Mouse (Mus musculus) midbrain, embryonic 12.5 days (tissue): ENCODE results near the gene Acer3. TPM values are rescaled to one million over a fixed set of nuclear protein-coding genes. Genes with fewer than 3 reads are reported as not detected.

Source experiments
- ATAC-seq: fragments of 200-750 bp; cut with Nextera tagmentation; 2 replicates; pipeline ENCODE4 v1.8.0; 2017; ENCODE audit warnings: low read depth, moderate TSS enrichment, moderate library complexity; ENCODE audit not compliant: low FRiP score
- H3K27ac ChIP-seq: fragments of 300-500 bp; sonication (generic); replicated peaks from 2 replicates; pipeline ENCODE4 v1.5.1; 2016; ENCODE audit warnings: mild to moderate bottlenecking
- H3K27me3 ChIP-seq: fragments of 300-500 bp; sonication (generic); 2 replicates; pipeline ENCODE4 v1.6.1; 2016; ENCODE audit warnings: mild to moderate bottlenecking
- H3K36me3 ChIP-seq: fragments of 300-500 bp; sonication (generic); 2 replicates; pipeline ENCODE4 v1.6.1; 2016
- H3K4me1 ChIP-seq: fragments of 300-500 bp; sonication (generic); 2 replicates; pipeline ENCODE4 v1.6.1; 2016
- H3K4me2 ChIP-seq: fragments of 300-500 bp; sonication (generic); replicated peaks from 2 replicates; pipeline ENCODE4 v1.6.1; 2016; ENCODE audit warnings: mild to moderate bottlenecking, moderate library complexity
- H3K4me3 ChIP-seq: fragments of 300-500 bp; sonication (generic); 2 replicates; pipeline ENCODE4 v1.5.1; 2016; ENCODE audit warnings: mild to moderate bottlenecking
- H3K9ac ChIP-seq: fragments of 300-500 bp; sonication (generic); replicated peaks from 2 replicates; pipeline ENCODE4 v1.6.1; 2016; ENCODE audit warnings: mild to moderate bottlenecking, moderate library complexity
- H3K9me3 ChIP-seq: fragments of 300-500 bp; sonication (generic); 2 replicates; pipeline ENCODE4 v1.6.1; 2016; ENCODE audit warnings: mild to moderate bottlenecking
- WGBS: fragments of 180-500 bp; shearing (Covaris S2); methylation state at CpG from one replicate; pipeline ENCODE4 v1.1.7; 2016; 5-methylcytosine and 5-hydroxymethylcytosine counted together
- polyA plus RNA-seq: library from polyadenylated mRNA; unstranded; fragments of >200 nt; fragmentation: Nextera tagmentation; extraction: Ambion mirVana; gene quantifications from 2 replicates; pipeline ENCODE4 v1.2.1, GENCODE M21; 2016

The Acer3 gene
- polyA plus RNA-seq, 1 experiment from 2014 or later = 16.0 TPM

DNA sequence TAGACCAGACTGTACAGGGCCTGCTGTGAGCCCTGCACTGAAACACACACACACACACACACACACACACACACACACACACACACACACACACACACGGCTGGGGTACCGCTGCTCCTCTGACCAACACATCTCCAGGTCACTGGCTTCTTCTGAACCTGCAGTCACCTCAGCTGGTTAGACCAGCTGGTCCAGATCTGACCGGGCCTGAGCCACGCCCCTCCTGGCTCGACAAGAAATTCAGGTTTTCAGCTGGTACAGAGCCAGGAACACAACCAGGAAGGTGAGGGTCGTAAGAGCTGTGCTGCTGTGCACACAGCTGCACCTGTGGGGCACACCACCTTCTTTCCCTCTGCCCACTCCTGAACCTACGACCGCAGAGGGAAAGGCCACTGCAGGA is 162.5 kb downstream of the Acer3 start:
- Histone ChIP-seq H3K9ac (no peak overlapping the region), H3K4me1 (peaks cover 9% of the 10 kb centered on the region; the same call in 1 of the 2 replicates)

DNA sequence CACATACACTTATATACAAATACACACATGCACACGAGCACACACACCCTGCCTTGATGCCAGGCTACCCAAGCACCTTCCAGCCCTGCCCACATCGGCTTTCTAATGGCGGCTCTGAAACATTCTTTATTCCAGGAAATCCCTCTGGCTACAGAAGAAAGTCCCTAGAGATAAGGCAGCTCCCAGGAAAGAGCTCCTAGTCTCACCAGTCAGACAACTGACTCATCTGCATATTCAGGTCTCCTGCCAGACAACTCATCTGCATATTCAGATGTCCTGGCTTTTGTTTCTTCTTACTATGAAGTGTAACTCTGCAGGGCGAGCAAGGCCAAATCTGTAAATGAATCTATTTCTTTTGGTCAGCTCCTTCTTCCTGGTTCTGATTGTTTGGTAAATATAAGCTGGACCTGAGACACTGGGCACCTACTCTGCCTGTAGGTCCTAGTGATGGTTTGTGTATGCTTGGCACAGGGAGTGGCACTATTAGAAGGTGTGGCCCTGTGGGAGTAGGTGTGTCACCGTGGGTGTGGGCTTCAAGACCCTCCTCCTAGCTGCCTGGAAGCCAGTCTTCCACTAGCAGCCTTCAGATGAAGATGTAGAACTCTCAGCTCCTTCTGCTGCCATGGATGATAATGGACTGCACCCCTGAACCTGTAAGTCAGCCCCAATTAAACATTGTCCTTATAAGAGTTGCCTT is 163.2 kb downstream of the Acer3 start:
- peaks cover 9% of the 10 kb centered on the region; the same call in 1 of the 2 replicates for H3K4me1 ChIP-seq
- no peak overlapping the region for H3K9ac ChIP-seq
- no peaks in the 10 kb centered on the region for H3K27me3 ChIP-seq
- no peaks in the 10 kb centered on the region for H3K9me3 ChIP-seq
- WGBS = 64% methylated on average over 5 of the region's 5 CpGs
- H3K27ac ChIP-seq = no peak overlapping the region
- ATAC-seq = no peak
- no peaks in the 10 kb centered on the region for H3K36me3 ChIP-seq
- H3K4me3 ChIP-seq = no peak overlapping the region
- no peak overlapping the region for H3K4me2 ChIP-seq

More for the DNA sequence above, 162.5 kb downstream of the Acer3 start:
- Histone ChIP-seq H3K9me3 (no peaks in the 10 kb centered on the region), H3K27me3 (no peaks in the 10 kb centered on the region), H3K4me3 (no peak overlapping the region), H3K4me2 (no peak overlapping the region), H3K27ac (no peak overlapping the region; the same call in 1 of the 2 replicates), H3K36me3 (no peaks in the 10 kb centered on the region)
- no peak for ATAC-seq
- 68% methylated on average over 8 of the region's 8 CpGs for WGBS

Other genes with a start within 250 kb of the Acer3 start
- gene Myo7a, start 201.7 kb downstream of the Acer3 start, polyA plus RNA-seq = 20.6 and 21.6 TPM in 2 replicates
- 0.13 TPM in 1 of 2 replicates, not detected in the other for gene Omp, start 175.7 kb downstream of the Acer3 start, polyA plus RNA-seq
- gene Capn5, start 142.9 kb downstream of the Acer3 start, polyA plus RNA-seq = 7.2 and 8.6 TPM in 2 replicates
- not detected in 2 replicates for gene B3gnt6, start 121.7 kb downstream of the Acer3 start, polyA plus RNA-seq
- 6.8 and 9.1 TPM in 2 replicates for gene Tsku, start 40.1 kb upstream of the Acer3 start, polyA plus RNA-seq
- not detected in 2 replicates for gene Gucy2d, start 119.2 kb upstream of the Acer3 start, polyA plus RNA-seq
- gene Lrrc32, start 168.1 kb upstream of the Acer3 start, polyA plus RNA-seq = 4.1 and 4.3 TPM in 2 replicates